In genomic region chr3:67070575-67071488, GRCm38 (mm10) we compare ENCODE assay signal across 15 mouse cellular contexts.
"Had no signal": no experiment of that assay in that cellular context is flagged by ENCODE, and none has a peak within 500 bp of the region (broad histone marks: within the 10 kb centered on the region; RNA-seq: fewer than 3 reads in every experiment).

No protein-coding gene starts in this region.

- H3K4me1 ChIP-seq: liver, embryonic 15.5 days; midbrain, embryonic 10.5 days; midbrain, embryonic 15.5 days; neural tube, embryonic 12.5 days had no signal

- H3K9ac ChIP-seq: limb, embryonic 12.5 days; liver, embryonic 15.5 days; midbrain, embryonic 15.5 days; neural tube, embryonic 12.5 days had no signal

- H3K4me2 ChIP-seq: limb, embryonic 12.5 days; liver, embryonic 11.5 days; liver, embryonic 15.5 days; midbrain, embryonic 15.5 days; neural tube, embryonic 12.5 days had no signal

- H3K4me3 ChIP-seq: left cerebral cortex, adult 2 months; limb, embryonic 12.5 days; liver, embryonic 15.5 days; midbrain, embryonic 10.5 days; midbrain, embryonic 15.5 days; neural tube, embryonic 12.5 days had no signal

- ATAC-seq: lung, postnatal 0 days; midbrain, embryonic 15.5 days had no signal

- H3K27me3 ChIP-seq: liver, embryonic 15.5 days; midbrain, embryonic 15.5 days; neural tube, embryonic 12.5 days had no signal

- H3K36me3 ChIP-seq: limb, embryonic 12.5 days; liver, embryonic 15.5 days; midbrain, embryonic 15.5 days; neural tube, embryonic 12.5 days had no signal

- H3K9me3 ChIP-seq: limb, embryonic 12.5 days; liver, embryonic 15.5 days; midbrain, embryonic 15.5 days; neural tube, embryonic 12.5 days had no signal

- H3K27ac ChIP-seq: left cerebral cortex, adult 2 months; limb, embryonic 12.5 days; liver, embryonic 15.5 days; midbrain, embryonic 10.5 days; midbrain, embryonic 15.5 days; neural tube, embryonic 12.5 days had no signal

- DNase-seq: kidney, postnatal 25 days; lung, adult 2 months; lung, postnatal 36 days; right cerebral cortex, postnatal 4 days; spleen, adult 18-20 months; thymus, adult 18-20 months; thymus, postnatal 25 days had no signal
